Mouse (Mus musculus): ENCODE results near the gene Dlx6. TPM values are rescaled to one million over a fixed set of nuclear protein-coding genes. Genes with fewer than 3 reads are reported as not detected.

Dlx6 gene
- polyA plus RNA-seq, 1 experiment from 2014 or later: not detected

DNA sequence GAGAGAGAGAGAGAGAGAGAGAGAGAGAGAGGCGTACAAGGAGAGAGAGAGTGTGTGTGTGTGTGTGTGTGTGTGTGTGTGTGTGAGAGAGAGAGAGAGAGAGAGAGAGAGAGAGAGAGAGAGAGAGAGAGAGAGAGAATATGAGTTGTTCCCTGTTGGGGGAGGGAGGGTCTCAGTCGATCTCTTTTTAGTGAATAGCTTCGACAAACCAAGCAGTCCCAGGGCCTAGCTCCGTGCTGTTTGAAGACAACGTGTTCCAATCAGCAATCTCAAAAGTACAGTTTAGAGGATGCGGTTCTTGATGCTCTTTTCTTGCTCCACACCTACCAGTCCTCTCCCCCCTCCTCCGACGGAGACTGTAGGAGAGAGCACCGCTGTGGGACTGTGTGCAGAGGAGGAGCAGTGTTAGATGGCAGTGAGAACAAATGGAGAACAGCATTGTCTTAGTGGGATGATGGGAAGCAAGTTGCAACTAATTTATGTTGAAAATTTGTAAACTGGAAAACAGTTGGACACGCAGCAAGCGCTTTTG, 19.2 kb downstream of the Dlx6 start:
- H3K9ac ChIP-seq (ENCODE audit: low read depth, low read length): no peak overlapping the region
- peak overlapping the region; percentile 70; the same call in 1 of the 2 replicates for H3K4me2 ChIP-seq (ENCODE audit: low read length)
- DNase-seq (ENCODE audit: low spot score): no peak
- no peak for TF ChIP-seq CTCF (IDR thresholded peaks at IDR 0.05; ENCODE audit: low read depth)
- no peak overlapping the region for H3K27ac ChIP-seq
- H3K4me3 ChIP-seq (replicated peaks; ENCODE audit: low read depth, low read length): no peak overlapping the region; the same call in 1 of the 2 replicates
- H3K9me3 ChIP-seq (replicated peaks; ENCODE audit: low read length): no peaks in the 10 kb centered on the region
- ATAC-seq (replicated peaks; ENCODE audit: low FRiP score, low read depth): no peak
- no peaks in the 10 kb centered on the region for H3K36me3 ChIP-seq (ENCODE audit: insufficient read depth, low read length)
- 9% methylated on average over 10 of the region's 11 CpGs for WGBS
- H3K4me1 ChIP-seq (replicated peaks; ENCODE audit: insufficient read depth, low read length): peaks cover 3% of the 10 kb centered on the region; the same call in 1 of the 2 replicates
- H3K27me3 ChIP-seq (ENCODE audit: insufficient read depth, low read length): peaks cover 69% of the 10 kb centered on the region

DNA sequence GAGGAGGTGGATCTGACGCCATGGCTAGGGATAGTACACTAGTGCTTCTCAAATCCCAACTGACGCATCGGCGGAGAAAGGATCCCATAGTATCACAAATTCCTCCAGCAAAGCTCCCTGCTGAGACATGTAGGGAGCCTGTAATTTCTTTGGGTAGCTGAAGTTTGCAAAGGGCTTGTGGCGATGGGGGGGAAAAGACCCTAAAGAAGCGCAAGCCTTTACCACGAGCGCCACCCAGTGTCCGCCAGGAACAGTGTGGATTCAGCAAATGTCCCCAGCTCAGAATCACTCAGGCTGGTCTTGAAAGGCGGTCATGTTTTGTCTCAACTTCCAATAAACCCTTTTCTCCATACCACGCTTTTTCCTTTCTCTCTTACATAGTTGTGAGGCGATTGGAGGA, 21.8 kb downstream of the Dlx6 start:
- no peak overlapping the region for H3K27ac ChIP-seq
- H3K4me3 ChIP-seq (replicated peaks; ENCODE audit: low read depth, low read length): no peak overlapping the region
- H3K4me1 ChIP-seq (replicated peaks; ENCODE audit: insufficient read depth, low read length): peaks cover 3% of the 10 kb centered on the region; the same call in 1 of the 2 replicates
- H3K9me3 ChIP-seq (replicated peaks; ENCODE audit: low read length): no peaks in the 10 kb centered on the region
- peak; percentile 89 for TF ChIP-seq CTCF (IDR thresholded peaks at IDR 0.05; ENCODE audit: low read depth)
- 4% methylated on average over 12 of the region's 12 CpGs for WGBS
- ATAC-seq (replicated peaks; ENCODE audit: low FRiP score, low read depth) (peak; percentile 57; the same call in 1 of the 2 replicates), DNase-seq (ENCODE audit: low spot score) (peak; percentile 84)
- no peak overlapping the region for H3K4me2 ChIP-seq (ENCODE audit: low read length)
- no peaks in the 10 kb centered on the region for H3K36me3 ChIP-seq (ENCODE audit: insufficient read depth, low read length)
- H3K9ac ChIP-seq (ENCODE audit: low read depth, low read length): no peak overlapping the region
- peaks cover 44% of the 10 kb centered on the region for H3K27me3 ChIP-seq (ENCODE audit: insufficient read depth, low read length)

DNA sequence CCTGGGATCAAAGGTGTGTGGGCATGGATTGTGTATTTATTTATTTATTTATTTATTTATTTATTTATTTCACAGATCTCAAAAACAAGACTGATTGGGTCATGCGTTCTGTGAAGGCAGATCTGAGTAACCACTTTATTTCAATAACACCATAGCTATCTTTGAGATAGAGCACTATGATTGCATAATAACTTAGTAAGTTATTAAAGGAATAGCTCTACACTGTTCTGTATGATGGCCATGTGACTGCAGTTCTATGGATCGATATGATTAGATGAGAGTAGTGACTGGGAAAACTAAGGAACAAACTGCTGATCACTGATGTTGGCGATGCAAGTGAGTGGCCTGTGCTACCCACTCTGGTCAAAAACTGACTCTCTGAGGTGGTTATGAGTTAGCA, 23.1 kb downstream of the Dlx6 start:
- H3K27ac ChIP-seq: no peak overlapping the region
- 91% methylated on average over 3 of the region's 3 CpGs for WGBS
- no peaks in the 10 kb centered on the region for H3K36me3 ChIP-seq (ENCODE audit: insufficient read depth, low read length)
- peaks cover 3% of the 10 kb centered on the region; the same call in 1 of the 2 replicates for H3K4me1 ChIP-seq (replicated peaks; ENCODE audit: insufficient read depth, low read length)
- no peak overlapping the region for H3K9ac ChIP-seq (ENCODE audit: low read depth, low read length)
- ATAC-seq (replicated peaks; ENCODE audit: low FRiP score, low read depth): no peak
- no peak for DNase-seq (ENCODE audit: low spot score)
- H3K9me3 ChIP-seq (replicated peaks; ENCODE audit: low read length): no peaks in the 10 kb centered on the region
- H3K4me2 ChIP-seq (ENCODE audit: low read length): no peak overlapping the region
- no peak overlapping the region for H3K4me3 ChIP-seq (replicated peaks; ENCODE audit: low read depth, low read length)
- TF ChIP-seq CTCF (IDR thresholded peaks at IDR 0.05; ENCODE audit: low read depth): no peak
- H3K27me3 ChIP-seq (ENCODE audit: insufficient read depth, low read length): peaks cover 31% of the 10 kb centered on the region

DNA sequence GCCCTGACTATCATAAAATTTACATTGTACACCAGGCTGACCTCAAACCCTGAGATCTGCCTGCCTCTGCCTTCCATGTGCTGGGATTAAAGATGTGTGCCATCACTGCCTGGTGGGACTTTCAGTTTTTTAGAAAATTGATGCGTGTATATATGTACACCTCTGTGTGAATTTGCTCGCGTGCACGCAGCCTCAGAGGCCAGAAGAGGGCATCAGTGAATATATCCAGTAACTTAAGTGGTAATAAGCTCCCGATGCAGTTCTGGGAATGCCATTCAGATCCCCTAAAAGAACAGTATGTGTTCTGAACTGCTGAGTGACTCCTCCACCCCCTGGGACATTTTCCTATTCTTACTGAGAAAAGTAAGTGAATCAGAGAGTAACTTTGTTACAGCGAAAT, 26.9 kb downstream of the Dlx6 start:
- no peak overlapping the region for H3K4me3 ChIP-seq (replicated peaks; ENCODE audit: low read depth, low read length)
- WGBS: 65% methylated on average over 6 of the region's 6 CpGs
- H3K4me2 ChIP-seq (ENCODE audit: low read length): no peak overlapping the region
- TF ChIP-seq CTCF (IDR thresholded peaks at IDR 0.05; ENCODE audit: low read depth): peak; percentile 46; the same call in 1 of the 2 replicates
- no peak overlapping the region for H3K9ac ChIP-seq (ENCODE audit: low read depth, low read length)
- DNase-seq (ENCODE audit: low spot score) (no peak), ATAC-seq (replicated peaks; ENCODE audit: low FRiP score, low read depth) (no peak)
- H3K4me1 ChIP-seq (replicated peaks; ENCODE audit: insufficient read depth, low read length): no peaks in the 10 kb centered on the region
- H3K27me3 ChIP-seq (ENCODE audit: insufficient read depth, low read length): no peaks in the 10 kb centered on the region
- H3K9me3 ChIP-seq (replicated peaks; ENCODE audit: low read length): no peaks in the 10 kb centered on the region
- no peak overlapping the region for H3K27ac ChIP-seq
- no peaks in the 10 kb centered on the region for H3K36me3 ChIP-seq (ENCODE audit: insufficient read depth, low read length)

DNA sequence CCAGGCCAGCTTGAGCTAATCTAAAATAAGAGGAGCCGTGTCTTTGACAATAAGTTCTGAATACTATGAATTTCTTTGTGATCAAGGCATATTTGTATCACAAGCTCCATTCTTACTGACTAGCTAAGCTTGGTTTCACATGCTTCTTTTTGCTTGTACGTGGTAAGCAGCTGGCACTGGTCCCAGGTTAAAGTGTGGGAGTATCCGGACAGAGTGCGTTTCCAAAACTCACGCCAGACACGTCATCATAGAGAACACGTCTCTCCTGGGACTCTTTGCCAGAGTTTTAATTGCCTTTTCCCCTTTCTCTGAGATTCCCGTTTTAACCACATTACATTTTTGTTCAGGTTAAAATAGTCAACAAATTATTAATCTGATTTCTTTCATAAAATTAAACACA, 46.5 kb downstream of the Dlx6 start:
- ATAC-seq (replicated peaks; ENCODE audit: low FRiP score, low read depth): no peak
- Histone ChIP-seq H3K36me3 (ENCODE audit: insufficient read depth, low read length) (no peaks in the 10 kb centered on the region), H3K4me1 (replicated peaks; ENCODE audit: insufficient read depth, low read length) (no peaks in the 10 kb centered on the region), H3K4me2 (ENCODE audit: low read length) (no peak overlapping the region), H3K27ac (no peak overlapping the region), H3K9ac (ENCODE audit: low read depth, low read length) (no peak overlapping the region), H3K4me3 (replicated peaks; ENCODE audit: low read depth, low read length) (no peak overlapping the region), H3K9me3 (replicated peaks; ENCODE audit: low read length) (no peaks in the 10 kb centered on the region), H3K27me3 (ENCODE audit: insufficient read depth, low read length) (0 out of 2 replicates have a peak, but pooled peaks cover under 1% of the 10 kb centered on the region)
- 43% methylated on average over 8 of the region's 8 CpGs for WGBS
- DNase-seq (ENCODE audit: low spot score): peak; percentile 46
- TF ChIP-seq CTCF (IDR thresholded peaks at IDR 0.05; ENCODE audit: low read depth): no peak

DNA sequence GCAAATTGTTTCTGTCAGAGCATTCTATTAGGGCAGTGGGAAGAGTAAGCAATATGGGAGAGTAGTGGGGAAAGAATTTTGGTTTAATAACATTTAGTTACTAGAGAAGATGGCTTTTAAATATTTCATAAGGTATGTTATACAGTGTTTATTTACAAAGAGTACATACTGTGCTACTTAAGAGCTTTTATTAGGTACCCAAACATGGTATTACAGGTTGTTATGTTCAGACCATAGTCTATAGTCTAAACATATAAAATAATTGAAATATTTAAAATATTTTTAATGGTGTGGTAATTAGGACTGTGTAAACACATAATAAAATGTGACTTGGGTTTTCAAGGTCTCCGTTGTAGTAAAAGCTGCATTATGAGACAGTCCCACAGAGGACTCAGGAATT, 51.2 kb downstream of the Dlx6 start:
- ATAC-seq (replicated peaks; ENCODE audit: low FRiP score, low read depth): no peak
- H3K36me3 ChIP-seq (ENCODE audit: insufficient read depth, low read length): no peaks in the 10 kb centered on the region
- no peak for TF ChIP-seq CTCF (IDR thresholded peaks at IDR 0.05; ENCODE audit: low read depth)
- H3K9me3 ChIP-seq (replicated peaks; ENCODE audit: low read length): no peaks in the 10 kb centered on the region
- H3K27me3 ChIP-seq (ENCODE audit: insufficient read depth, low read length): no peaks in the 10 kb centered on the region
- no peaks in the 10 kb centered on the region for H3K4me1 ChIP-seq (replicated peaks; ENCODE audit: insufficient read depth, low read length)
- no peak overlapping the region for H3K4me3 ChIP-seq (replicated peaks; ENCODE audit: low read depth, low read length)
- DNase-seq (ENCODE audit: low spot score): no peak
- H3K4me2 ChIP-seq (ENCODE audit: low read length): no peak overlapping the region
- 77% methylated on average over 1 of the region's 1 CpGs for WGBS
- no peak overlapping the region for H3K9ac ChIP-seq (ENCODE audit: low read depth, low read length)
- H3K27ac ChIP-seq: no peak overlapping the region
